Mouse (Mus musculus) ovary, adult 18-20 months (tissue): ENCODE data around the gene Cckbr.

ENCODE experiments used
- DNase-seq: peaks from one replicate; pipeline ENCODE4 v3.0.0; 2022; ENCODE audit warnings: low spot score, mixed read lengths

The Cckbr gene

GRCm38 (mm10) chr7:105497881-105498280 lies 72.3 kb downstream of the Cckbr start:
- no peak for DNase-seq

DNA sequence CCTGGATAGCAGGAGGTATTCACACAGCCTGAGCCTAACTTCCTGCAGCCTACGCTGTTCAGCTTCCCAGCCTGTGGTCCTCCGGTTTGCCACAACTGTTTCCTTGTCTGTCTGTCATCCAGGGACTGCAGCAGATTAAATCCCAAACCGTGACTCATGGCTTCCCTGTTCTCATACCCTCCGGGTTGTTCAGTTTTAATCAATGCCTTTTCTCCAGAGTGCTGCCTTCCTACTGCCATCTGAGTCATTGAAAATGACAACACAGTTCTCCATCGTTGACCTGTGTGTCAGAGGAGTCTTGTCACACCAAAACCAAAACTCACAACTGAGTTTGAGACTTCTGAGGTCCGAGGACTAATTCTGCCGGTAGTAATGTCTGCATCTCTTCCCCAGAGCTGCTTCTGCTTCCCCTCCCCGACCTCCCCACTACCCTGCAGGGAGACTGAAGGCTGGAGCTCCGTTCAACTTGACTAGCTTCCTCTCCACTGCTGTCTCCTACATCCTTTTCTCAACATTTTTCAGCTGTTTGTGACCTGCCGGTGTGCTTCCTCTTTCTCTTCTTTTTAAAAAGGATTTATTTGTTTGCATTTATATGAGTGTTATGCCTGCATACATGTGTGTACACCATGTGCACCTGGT lies 73.4 kb downstream of the Cckbr start:
- no peak for DNase-seq

GRCm38 (mm10) chr7:105499676-105500075 lies 74.1 kb downstream of the Cckbr start:
- DNase-seq = no peak

DNA sequence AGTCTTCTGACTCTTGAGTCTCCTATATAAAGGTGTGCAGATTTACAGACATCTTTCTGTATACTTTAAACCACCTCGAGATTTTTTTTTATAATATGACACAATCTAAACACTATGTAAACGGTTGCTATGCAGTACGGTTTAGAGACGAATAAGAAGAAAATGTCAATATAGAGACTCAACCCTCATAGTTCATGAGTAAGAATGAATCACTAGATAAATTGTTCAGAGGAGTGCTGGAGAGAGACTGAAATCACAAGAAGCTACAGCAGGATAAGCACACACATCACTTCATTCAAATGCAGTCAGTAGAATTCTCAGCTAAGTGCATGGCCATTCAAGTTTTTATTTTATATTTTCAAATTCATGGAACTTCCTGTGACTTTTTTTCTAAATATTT lies 76.5 kb downstream of the Cckbr start:
- no peak for DNase-seq

DNA sequence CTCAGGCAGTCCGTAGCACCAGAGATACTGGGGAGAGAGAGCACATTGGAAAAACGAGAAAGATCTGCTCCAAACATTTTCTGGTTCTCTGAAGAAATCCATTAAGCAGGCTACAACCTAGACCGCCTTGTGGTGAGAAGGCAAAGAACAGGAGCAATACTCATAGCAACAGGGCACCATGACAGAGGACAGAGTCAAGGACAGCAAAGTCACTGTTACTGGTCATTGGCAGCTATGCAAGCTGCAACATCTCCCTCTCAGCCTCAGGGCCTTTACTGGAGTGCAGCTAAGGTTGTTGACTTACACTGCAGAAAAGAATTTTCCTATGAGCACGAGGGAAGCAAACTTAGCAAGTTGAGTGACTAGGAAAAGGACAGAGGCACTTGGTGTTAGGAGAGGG lies 81.7 kb downstream of the Cckbr start:
- DNase-seq = no peak

DNA sequence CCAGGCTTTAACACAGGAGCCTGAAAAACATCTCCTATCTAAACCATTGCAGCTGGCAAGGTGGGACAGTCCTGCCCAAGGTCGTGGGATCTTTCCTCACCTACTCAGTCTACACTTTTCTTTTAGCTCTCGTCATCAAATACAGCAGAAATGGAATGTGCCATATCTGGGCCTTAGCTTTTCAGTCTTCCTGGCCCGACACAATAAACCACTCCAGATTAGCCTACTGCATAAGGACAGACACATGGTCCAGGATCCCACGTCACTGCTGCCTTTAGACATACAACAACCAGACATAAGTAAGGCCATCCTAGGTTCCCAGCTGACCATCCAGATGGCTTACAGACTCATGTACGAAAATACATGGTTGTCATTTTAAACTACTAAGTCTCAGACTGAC lies 84.6 kb downstream of the Cckbr start:
- DNase-seq = no peak

DNA sequence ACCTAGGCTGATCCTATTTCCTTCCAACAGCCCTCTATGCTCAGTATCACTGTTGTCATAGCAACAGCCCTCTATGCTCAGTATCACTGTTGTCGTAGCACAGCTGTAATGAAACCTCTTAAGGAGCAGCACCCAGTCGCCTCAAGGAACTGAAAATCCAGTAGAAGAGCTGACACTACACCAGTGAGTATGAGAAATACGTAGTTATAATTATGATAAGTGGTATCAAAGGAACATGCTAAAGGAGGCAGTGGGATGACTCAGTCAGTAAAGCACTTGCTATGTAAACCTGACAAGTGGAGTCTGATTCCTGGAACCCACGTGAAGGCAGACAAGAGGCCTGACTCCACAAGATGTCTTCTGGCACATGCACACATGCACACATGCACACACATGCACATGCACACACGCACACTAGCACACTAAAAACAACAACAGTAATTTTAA lies 88.3 kb downstream of the Cckbr start:
- DNase-seq = no peak

DNA sequence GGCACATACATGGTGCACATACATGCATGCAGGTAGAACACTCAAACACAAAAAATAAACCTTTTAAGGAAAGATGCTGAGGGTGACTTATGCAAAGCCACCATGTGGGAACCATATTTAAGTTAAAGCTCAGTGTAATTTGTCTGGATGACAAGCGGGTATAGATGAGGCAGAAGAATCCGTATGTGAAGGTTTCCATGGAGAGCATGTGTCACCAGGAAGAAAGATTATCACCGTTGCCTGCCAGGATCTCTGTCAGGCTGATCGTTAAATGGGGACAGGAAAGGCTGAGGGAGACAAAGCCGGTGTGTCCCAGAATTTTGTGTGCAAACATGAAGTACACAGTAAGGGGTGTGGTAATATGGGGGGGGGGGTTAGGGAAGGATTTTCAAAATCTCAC lies 89.0 kb downstream of the Cckbr start:
- DNase-seq = no peak

DNA sequence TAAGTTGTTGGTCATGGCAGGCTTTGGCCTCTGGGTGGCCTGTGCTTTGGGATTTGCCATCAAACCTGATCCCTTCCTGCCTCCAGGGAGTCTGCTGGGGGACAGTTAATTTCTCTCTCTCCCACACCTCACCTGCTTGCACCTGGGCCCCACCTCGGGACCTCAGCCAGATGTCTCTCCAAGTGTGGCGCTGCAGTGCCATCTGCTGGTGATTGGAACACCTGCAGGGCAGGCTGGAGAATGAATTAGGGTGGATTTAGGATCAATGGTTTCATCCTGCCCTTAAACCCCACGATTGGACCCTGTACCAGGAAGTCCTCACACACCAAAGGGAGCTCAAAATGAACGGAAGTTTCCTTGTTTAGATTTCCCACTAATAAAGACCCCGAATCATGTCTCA lies 89.6 kb downstream of the Cckbr start:
- no peak for DNase-seq

DNA sequence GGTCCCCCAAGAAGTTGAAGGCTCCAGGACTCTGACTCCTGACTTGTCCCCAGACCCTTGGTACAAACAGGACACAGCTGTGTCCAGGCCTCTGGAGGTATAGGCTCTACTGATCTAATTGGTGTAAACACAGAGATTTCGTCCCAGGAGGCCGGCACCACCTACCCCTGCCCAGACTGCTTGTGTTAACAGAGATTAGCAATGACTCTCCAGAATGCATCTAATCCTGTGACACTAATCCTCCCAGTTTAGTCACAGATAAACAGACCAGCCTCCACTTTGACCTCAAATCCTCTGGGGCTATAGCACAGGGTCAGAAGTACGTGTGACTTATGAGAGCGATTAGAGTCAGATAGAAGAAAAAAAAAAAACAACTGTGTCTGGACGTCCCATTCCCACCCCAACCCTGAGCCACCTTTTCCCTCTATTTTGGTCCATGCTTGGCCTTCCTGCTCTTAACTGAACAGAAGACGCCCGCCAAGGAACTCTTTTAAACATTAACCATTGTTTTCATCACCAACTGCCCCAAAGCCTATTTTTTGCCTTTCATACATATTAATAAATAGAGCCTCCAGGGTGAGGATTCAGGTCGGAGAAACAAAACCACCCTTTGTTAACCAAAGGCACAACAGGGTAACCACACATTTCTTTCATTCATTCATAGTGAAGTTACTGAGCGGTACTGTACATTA lies 91.3 kb downstream of the Cckbr start:
- no peak for DNase-seq

- DNase-seq = no peak
Measured at GRCm38 (mm10) chr7:105519336-105519735, 93.8 kb downstream of the Cckbr start.

GRCm38 (mm10) chr7:105519771-105520170 lies 94.2 kb downstream of the Cckbr start:
- DNase-seq = no peak

GRCm38 (mm10) chr7:105520201-105520600 lies 94.7 kb downstream of the Cckbr start:
- no peak for DNase-seq
